Mouse (Mus musculus) heart, adult 18-20 months (tissue): ENCODE results near the gene Rnf19b. TPM values are rescaled to one million over a fixed set of nuclear protein-coding genes. Genes with fewer than 3 reads are reported as not detected.
A peak's percentile ranks its signal among the peaks of the same experiment; 100 is the strongest.

Experiments used
- DNase-seq, 2 experiments: peaks; one replicate each; pipeline ENCODE4 v3.0.0; 2021 to 2022; ENCODE audit warnings: mixed read lengths in 1 of 2
- long read RNA-seq, 2 experiments: library from polyadenylated mRNA; stranded (forward); transcript quantifications; one replicate each; pipeline ENCODE4 v2.0.0; 2021
- total RNA-seq, 2 experiments: library from RNA; stranded (reverse); gene quantifications; 2 replicates each; pipeline ENCODE4 v1.2.3; 2021

Gene Rnf19b
- 10 to 100 TPM; 27.3 to 28.2 TPM for total RNA-seq
- long read RNA-seq, experiment 1, transcript Rnf19b-206 (9 exons, 2,532 nt), result major isoform, 13 of 19 reads
- long read RNA-seq, experiment 1, partial matches to known transcripts, result 2 of 19 reads
- long read RNA-seq, experiment 1, other reads (novel, unspliced or antisense), result 2 of 19 reads
- long read RNA-seq, experiment 2, partial matches to known transcripts, result 1 of 7 reads
- long read RNA-seq, experiment 2, other reads (novel, unspliced or antisense), result 2 of 7 reads

DNA sequence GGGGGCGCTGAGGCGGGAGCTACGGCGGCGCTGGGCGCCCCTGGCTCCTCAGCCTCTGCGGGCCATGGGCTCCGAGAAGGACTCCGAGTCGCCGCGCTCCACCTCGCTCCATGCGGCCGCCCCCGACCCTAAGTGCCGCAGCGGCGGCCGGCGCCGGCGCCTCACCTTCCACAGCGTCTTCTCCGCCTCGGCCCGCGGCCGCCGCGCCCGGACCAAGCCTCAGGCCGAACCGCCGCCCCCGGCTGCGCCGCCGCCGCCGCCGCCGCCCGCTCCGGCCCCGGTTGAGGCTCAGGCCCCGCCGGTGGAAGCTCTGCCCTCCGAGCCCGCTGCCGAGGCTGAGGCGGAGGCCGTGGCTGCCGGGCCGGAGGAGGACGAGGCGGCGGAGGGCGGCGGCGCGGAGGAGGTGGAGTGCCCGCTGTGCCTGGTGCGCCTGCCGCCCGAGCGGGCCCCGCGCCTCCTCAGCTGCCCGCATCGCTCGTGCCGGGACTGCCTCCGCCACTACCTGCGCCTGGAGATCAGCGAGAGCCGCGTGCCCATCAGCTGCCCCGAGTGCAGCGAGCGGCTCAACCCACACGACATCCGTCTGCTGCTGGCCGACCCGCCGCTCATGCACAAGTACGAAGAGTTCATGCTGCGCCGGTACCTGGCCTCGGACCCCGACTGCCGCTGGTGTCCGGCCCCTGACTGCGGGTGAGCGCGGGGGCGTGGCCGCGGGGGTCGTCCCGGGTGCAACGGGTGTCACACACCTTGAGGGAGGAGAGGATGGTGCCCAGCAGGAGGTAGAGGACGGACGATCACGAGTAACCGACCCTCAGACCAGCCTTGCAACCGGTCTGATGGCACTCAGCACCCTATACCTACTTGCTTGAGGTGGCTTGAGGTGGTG, at the start of gene Rnf19b:
Gene Rnf19b (plus strand): TSS at position 65 of the 886 bp plus-strand sequence.
- DNase-seq, result peak; percentile 40 to 57

DNA sequence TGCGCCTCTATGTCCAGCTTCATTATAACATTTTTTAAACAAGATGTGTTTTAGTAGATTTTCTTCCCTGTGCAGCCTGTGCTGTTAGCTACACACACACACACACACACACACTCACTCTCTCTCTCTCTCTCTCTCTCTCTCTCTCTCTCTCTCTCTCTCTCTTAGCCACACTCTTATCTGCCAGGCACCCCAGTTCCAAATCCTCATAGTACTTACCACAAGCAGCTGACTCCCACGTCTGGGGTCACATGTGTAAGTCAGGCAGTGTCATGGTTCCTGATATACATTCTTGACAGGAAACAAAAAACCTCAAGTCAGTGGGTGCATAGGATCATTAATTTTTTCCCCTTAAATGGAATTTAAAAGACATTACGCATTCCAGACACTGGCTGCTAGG, 49.4 kb upstream of the Rnf19b start:
- no peak for DNase-seq

GRCm38 (mm10) chr4:129009521-129009920, 48.5 kb upstream of the Rnf19b start:
- DNase-seq, result no peak

DNA sequence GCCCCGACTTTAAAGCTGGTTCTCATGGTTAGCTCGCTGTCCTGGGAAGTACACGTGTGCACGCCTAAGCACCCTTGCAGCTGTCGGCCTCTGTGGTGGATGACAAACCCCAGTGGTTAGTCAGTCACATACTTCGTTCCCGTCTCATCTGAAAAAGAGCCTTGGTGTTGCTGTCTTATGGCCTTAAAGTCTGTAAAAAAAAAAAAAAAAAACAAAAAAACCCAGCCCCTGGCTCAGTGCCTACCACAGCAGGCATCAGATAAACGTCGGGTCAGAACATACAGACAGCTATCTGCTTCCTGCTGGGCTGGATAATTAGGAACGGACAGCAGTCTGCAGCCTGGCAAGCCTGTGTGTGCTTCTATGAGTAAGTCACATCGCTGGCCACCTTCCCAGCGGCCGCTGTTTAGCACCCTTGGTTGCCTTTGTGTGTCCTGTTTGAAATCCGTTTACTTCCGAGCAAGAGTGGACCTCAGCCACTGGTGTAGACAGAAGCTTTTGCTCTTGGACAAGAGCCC, 46.4 kb upstream of the Rnf19b start:
- peak; percentile 58 to 75 for DNase-seq

GRCm38 (mm10) chr4:129013151-129013864, 44.8 kb upstream of the Rnf19b start:
- DNase-seq, result no peak

- no peak for DNase-seq
Observed at GRCm38 (mm10) chr4:129016329-129016728, 41.7 kb upstream of the Rnf19b start.

DNA sequence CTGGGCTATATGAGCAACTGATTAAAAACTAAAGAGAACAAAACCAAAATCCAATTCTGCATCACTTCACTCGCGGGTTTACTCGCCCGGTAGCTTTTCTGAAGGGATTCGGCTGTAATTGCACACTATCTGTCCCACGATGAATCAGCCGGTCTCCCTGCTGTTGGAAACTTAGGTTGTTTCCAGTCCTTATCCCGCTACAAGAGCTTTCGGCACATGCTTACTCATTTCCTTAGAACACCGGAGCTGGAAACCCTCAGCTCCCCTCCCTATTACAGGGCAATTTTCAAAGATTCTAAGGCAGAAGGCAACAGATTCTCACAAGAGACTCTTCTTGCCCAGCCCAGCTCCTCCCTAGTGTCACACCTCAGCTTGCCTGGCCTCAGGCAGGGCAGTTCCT, 40.9 kb upstream of the Rnf19b start:
- no peak for DNase-seq

DNA sequence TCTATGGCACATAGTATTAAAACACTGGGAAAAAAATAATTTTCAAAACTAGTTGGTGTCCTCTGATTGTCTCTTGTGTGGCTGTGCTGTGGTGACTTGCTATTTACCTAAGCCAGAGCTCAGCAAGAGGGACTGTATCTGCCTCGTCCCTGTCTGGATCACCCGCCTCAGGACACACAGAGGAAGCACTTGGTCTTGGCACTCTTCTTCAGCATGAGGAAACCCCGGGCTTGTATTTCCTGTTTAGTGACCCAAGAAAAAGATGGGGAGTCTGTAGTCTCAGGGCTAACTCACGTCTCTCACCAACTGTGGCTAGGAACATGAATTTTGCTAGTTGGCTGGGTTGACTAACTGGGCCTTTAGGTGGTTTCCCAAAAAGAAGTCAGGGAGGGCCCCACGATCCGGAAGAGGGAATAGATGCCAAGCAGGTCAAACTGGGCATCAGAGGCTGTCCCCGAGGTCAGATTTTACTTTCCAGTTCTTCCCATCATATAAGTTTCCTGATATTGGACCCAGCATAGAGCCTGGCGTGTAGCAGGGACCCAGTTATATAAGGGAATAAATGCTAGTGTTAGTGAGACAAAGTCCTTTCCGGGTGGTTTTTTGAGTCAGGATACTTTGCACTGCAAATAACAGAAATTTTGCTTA, 39.2 kb upstream of the Rnf19b start:
- no peak for DNase-seq

GRCm38 (mm10) chr4:129019788-129020187, 38.3 kb upstream of the Rnf19b start:
- DNase-seq, result no peak

GRCm38 (mm10) chr4:129020454-129020853, 37.6 kb upstream of the Rnf19b start:
- peak; percentile 95 to 96 for DNase-seq

- peak; percentile 56 to 70 for DNase-seq
Observed at GRCm38 (mm10) chr4:129021426-129021825, 36.6 kb upstream of the Rnf19b start.

- peak in 1 of 2 experiments; percentile 42 for DNase-seq
Observed at GRCm38 (mm10) chr4:129021886-129022285, 36.2 kb upstream of the Rnf19b start.

DNA sequence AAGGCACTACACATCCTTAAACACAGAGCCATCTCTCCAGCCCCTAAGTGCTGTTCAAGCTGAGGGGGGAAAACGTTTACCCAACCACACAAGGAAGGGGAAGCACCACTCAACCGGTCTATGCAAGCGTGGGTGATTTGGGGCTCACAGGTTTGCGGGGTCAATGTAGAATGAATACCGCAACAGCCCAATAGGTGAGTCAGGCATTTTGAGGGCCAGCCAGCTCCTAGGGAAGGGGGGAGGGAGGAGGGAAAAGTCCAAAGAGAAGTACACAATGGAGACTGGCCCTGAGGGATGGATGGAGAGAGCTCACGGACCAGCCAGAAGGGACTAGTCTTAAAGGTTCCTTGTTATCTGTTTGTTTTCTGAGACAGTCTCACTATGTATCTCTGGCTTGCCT, 34.2 kb upstream of the Rnf19b start:
- no peak for DNase-seq

DNA sequence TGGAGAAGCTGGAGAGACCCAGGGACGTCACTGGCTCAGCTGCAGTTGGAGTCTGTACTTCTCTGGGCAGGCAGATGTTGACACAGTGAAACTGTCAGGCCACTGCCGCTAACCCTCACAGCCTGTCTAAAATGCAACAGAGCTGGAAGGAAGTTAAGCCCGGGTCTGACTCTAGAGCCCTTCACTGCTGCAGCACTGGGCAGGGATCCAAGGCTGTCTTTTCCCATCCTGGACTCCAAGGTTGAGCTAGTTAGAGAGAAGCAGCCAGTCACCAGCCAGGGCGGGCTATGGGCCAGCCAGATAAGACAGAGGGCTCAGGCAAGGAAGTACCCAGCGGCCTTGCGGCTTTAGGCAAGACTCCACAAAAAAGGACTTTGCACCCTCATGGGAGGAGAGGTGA, 33.3 kb upstream of the Rnf19b start:
- DNase-seq, result peak; percentile 88 to 92

DNA sequence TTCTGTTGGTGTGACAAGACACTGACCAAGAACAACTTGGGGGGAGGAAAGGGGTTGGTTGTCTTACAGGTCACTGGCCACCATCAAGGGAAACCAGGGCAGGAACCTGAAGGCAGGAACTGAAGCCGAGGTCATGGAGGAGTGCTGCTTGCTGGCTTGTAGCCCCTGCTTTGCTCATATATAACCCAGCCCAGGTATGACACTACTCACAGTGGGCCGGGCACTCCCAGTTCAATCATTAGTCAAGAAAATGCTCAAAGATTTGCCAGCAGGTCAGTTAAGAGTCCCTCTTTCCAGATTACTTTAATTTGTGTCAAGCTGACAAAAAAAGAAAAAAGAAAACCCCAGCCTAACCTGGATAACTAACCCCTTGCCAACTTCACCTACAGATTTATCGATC, 32.4 kb upstream of the Rnf19b start:
- DNase-seq, result no peak

DNA sequence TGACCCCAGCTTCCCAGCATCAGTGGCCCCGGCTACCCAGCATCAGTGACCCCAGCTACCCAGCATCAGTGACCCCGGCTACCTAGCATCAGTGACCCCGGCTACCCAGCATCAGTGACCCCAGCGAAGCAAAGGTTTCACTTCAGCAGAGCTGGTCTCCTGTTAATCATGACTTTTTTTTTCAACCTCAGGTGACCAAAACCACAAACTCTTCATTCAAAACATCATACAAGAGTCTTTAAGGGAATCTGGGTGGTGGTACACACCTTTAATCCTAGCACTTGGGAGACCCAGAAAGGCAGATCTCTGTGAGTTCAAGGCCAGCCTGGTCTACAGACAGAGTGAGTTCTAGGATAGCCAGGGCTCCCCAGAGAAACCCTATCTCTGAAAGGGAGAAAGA, 27.3 kb upstream of the Rnf19b start:
- DNase-seq, result no peak

- DNase-seq, result no peak
Observed at GRCm38 (mm10) chr4:129031408-129031965, 26.6 kb upstream of the Rnf19b start.

DNA sequence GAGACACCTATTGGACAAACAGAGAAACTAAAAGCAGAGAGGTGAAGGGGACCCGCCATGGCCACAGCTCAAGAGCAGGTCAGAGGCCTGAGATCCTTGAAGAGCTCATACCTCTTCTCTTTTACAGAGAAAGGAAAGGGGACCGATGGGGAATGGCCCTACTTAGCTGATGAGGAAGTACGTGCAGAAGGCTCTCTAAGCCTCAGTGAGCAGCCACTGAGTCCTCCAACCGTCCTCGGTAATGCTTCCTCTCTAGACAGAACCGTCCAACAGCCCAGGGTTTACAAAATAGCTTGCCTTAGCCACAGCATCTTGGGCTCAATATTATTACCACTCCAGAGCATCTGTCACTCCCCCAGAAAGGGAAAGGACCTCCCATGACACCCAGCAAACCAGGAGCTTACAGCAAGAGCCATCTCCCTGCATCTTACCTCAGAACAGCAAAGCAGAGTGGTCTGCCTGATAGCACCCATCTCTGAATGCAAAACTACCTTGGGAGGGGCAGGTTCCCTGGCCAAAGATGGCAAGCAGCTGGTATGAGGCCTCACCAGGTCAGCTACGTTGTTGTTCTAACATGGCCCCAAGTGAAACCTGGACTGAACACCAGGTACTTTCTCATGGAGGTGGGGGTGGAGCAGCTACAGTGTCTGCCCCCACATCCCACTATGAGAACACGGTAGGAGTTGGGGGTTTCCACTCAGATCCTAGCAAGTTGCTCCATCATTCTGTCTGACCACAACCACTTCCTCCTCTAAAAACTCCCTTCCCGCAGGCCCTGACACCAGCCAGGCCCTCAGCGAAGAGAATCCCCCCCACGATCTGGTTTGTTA, 25.7 kb upstream of the Rnf19b start:
- DNase-seq, result no peak

- DNase-seq, result peak; percentile 80 to 81
Observed at GRCm38 (mm10) chr4:129032963-129033951, 24.8 kb upstream of the Rnf19b start.

DNA sequence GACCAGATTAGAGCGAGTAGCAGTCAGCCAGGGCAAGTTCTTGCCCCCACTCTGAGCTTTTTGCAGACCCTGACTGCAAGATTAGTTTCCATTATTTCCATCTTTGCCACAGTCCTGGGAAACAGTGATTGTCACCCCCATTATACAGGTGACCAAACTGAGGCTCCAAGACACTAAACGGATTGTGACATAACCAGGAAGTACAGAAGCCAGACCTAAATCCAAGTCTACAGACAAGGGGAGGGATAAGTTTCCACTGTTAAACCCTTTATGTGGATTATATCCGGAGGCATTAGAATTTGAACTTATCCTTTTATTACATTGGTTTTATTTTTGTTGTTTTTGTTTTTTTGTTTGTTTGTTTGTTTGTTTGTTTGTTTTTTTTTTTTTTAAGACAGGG, 23.8 kb upstream of the Rnf19b start:
- DNase-seq, result no peak
